Mouse (Mus musculus) kidney, postnatal 4 days (tissue): ENCODE data around the gene Dennd5b.
"Not testable (repeated sequence)": the region's sequence is repeated elsewhere in the genome, so short reads cannot be mapped to it uniquely, and the experiment has no call there.

Experiments used
- DNase-seq, 2 experiments: peaks; one replicate each; pipeline ENCODE4 v3.0.0; 2021; ENCODE audit warnings: mixed read lengths in 2 of 2

Dennd5b gene

DNA sequence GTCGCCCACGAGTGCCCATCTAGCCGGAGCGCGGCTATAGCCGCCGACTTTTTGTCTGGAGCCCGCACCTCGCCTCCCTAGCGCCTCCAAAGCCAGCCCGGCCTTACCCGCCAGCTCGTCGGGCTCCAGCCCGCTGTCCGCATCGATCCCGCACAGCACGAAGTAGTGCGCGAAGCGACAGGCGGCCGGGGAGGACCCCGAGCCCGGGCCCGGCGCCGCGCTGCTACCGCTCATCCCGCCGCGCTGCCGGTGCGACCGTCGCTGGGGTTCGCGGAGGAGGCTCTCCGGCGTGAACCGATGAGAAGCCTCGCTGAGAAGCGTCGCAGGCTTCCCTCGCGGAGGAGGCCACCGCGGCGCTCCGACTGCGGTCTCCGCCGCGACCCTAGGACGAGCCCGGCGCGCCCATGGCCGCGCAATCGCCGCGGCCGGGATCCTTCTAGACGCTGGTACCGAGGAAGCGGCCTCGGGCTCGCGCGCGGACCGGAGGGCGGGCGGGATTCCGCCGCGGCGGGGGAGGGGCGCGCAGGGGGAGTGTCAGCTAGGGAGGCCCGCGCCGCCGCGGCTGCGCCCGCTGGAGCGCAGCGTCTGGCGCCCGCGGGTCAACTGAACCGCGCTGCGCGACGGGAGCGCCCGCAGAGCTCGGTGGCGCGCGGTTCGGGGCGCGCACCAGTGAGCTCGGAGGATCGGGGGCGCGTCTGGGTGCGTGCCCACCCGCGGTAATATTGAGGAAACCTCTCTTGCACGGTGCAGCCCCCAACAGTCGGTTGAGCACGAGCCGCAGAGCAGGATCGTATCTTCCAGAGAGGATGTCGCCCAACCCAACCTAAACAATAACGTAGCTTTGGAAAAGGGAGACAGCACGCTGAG is at the start of gene Dennd5b:
Gene Dennd5b (minus strand): TSS at position 605 of the 867 bp plus-strand sequence.
- peak; percentile 87 to 92 for DNase-seq

DNA sequence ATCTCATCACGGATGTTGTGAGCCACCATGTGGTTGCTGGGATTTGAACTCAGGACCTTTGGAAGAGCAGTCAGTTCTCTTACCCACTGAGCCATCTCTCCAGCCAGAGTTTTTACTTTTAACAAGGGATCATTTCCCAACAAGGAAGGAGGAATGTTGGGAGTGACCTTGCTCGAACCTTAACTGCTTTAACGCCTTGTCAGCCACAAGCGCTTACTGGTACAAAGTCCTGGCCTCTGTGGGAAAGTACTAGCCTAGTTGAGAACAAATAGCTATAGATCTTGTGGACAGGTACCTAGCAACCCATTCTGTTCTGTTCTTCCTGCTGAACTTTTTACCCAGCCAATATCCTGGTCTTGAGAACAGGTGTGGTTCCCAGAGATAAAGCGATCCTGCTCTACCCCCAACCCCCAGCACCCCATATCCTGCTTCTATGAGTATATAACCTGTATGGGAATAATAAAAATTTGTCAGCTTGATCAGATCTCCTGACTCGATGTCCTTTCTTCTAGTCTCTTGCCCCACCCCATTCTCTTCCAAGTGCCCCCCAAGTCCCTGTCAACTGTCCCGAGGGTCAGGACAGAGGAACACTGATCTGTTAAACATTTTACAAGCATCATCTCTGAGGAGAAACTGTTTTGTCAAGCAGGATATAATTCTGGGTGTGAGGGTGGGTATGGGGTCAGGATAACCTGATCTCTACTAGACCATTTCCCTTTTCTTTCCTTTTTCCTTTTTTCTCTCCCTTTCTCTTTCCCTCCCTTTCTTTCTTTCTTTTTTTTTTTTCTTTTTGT is 47.2 kb upstream of the Dennd5b start:
- peak in 1 of 2 experiments; percentile 12 for DNase-seq

DNA sequence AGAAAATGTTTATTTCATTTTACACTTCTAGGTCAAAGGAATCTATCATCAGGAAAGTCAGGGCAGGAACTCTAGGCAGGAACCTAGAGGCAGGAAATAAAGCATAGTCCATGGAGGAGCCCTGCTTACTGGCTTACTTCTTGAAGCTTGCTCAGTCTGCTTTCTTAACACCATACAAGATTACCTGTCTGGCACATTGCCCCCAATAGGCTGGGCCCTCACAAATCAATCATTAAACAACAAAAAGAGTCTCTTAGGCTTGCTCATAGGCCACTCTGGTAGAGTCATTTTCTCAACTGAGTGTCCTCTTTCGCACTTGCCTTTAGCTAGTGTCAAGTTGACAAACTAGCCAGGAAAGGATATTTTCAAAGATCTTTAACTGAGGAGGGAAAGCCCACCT is 43.7 kb upstream of the Dennd5b start:
- DNase-seq = no peak

DNA sequence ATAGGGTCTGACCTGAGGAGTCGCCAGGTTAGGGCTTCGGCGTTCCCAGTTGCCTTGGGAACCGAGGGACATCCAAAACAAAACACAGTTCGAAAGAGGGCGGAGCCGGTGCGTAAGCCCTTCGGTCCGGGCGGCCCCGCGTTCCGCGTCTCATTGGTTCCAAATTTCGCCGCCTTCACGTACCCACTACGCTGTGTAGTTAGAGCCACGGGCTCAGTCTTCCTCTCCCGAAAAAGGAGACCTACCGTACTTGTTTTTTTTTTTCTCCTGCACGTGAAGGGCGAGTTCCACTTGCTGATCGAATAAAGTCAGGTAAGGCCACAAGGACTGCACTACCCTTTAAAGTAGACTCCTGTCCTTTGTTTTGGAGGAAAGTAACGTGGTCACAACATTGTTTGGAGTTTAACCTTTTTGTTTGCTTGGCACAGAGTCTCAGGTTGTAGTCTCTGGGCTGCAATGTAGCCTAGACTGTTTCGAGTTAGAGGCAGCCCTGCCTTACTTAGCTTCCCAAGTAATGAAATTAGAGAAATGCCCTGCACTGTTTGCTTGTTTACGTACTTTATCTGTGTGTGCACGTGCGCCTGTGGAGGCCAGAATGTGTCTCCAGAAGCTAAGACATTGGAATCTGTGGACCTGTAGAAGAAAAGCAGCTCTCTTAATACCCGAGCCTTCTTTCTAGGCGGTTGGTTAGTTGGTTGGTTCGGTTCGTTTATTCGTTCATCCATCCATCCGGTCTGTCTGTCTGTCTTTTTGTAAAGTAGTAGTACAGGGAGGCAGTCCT is 40.1 kb upstream of the Dennd5b start:
- DNase-seq = peak; percentile 86 to 91

DNA sequence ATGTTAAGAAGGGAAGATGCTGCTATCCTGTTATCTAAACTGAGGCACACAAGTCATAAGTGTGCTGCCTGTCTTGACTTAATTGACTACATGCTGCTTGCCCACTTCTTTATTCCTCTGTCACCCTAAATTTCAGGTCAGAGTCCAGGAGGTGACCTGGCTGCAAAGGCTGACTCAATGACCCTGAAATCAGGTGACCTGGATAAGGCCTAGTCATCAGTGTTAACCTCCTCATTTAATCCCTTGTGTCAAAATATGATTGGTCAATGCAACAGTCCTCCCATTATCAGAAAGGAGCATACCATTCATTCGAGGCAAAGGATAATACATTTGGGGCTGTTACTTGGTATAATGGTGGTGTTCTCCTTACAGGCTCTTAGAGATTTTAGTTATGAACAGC is 38.0 kb upstream of the Dennd5b start, which contains the start of gene Etfbkmt:
Gene Etfbkmt (plus strand): TSS at position 379 of the 400 bp plus-strand sequence.
- DNase-seq = no peak

DNA sequence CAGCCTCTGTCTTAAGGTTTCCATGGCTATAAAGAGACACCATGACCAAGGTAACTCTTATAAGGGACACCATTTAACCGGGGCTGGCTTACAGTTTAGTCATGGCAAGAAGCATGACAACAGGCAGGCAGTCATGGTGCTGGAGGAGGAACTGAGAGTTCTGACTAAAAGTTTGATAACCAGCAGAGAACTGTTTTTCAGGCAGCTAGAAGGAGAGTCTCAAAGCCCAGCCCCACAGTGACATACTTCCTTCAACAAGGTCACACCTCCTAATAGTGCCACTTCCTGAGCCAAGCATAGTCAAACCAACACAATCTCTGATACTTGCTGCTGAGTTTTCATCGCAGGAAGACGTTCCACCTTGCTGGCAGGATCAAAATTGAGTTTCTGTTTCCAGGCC is 37.5 kb upstream of the Dennd5b start:
- no peak for DNase-seq

DNA sequence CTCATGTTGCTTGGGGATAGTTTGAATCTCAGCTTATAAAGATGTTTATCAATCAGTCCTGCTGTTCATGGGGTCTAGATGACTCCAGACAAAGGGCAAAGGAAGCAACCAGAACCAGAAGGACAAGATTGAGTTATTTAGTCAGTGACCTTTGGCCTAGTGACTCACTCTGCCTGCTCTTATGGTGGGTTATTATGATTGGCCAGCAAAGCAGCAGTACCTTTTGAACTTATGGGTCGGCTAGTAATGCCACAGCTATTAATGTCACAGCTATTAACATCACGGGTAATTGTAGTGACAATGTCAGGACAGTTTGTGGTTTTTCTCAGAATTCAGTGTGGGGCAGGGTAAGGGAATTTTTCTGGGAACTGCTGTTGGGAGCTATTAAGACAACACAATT is 36.5 kb upstream of the Dennd5b start:
- DNase-seq = no peak

DNA sequence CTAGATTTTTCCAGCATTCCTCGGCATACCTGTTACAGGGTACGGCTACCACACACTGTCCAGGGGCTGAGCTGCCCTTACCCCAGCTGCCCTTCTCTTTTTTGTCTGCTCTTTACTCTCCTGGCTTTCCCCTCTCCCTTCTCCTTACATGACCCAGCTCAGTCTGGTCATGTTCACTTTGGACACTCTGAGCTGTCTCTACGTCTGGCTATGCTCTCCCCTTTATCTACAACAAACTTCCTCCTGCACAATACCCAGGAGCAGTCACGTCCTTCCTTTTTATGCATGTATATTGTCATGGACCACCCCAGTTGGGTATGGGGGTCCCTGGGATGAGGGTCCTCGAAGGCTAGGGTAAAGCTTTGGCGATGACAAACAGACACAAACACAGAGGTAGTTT is 34.2 kb upstream of the Dennd5b start:
- no peak for DNase-seq

DNA sequence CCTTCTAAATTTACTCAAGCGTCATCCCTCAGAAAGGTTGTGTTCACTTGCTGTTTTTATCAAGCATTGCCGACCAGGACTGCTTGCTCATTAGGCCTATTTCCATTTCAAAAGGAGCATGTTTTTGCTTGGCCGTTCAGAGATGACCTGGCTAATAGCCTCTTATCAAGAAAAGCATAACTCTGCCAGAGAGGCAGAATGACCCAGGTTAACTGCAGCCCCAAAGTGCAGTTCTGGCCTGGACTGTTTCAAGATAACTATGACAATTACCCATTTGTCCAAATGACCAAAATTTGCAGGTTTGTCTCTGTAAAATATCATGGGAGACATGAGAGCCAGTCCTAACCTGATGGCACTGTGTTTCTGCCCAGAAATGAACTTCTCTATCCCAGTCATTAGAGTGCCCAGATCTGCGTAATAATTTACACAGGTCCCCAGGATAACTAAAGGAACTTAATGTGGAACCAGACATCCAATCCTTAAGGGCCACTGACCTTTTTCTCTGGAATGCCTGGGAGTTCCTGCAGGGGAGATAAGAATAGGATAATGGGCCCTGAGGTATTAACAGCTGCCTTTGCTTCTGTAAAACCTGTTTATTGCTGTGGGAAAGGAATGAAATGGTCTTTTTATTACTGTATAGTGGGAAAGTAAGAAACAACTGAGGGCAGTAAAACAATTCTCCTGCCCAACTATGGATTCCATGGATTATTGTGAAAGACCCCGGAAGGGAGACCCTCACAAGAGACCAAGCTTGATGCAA is 33.1 kb upstream of the Dennd5b start:
- no peak for DNase-seq

DNA sequence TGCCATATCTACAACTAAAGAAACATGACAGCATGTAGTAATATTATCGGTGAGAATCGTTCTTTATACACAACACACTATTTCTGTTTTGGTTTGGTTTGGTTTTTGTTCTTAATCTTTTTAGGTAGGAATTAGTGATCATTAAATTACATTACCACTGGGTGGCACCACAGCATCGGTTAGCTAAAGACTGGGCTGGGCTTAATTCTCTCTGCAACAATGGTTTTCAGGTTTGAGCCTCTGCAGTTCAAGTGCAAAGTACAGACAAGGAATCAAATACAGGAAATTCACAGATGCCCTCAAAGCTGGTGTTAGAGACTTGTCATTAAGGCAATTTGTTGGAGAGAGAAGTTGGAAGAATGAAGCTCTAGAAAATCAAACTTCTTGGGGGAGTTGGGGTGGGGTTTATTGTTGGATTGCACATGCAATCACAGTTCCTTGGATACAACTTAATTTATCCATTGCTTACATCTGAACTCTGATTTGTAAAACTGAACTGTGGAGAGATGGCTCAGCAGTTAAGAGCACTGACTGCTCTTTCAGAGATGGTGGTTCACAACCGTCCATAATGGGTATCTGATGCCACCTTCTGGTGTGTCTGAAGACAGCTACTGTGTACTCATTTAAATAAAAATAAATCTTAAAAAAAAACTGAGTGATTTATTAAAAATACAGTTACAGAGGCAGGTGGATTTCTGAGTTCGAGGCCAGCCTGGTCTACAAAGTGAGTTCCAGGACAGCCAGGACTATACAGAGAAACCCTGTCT is 31.0 kb upstream of the Dennd5b start:
- peak; percentile 39 to 55 for DNase-seq

DNA sequence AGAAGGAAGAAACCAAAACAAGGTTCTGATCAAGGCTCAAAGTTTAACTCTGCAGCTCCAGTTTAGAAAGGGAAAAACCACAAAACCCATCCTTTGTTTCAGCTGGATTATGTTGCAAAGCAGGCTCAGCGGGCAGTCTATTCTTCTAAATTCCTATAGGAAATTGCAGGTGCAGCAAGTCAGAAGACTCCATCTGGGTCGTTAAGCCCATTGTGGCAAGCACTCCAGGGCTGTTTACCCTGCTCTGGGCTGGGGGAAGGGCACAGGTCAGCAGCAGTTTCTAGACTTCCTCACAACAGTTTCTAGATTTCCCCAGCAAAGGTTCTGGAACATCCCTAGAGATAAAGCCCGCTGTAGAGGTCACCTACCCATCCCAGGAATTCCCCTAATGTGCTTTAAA is 29.6 kb upstream of the Dennd5b start:
- DNase-seq = no peak

DNA sequence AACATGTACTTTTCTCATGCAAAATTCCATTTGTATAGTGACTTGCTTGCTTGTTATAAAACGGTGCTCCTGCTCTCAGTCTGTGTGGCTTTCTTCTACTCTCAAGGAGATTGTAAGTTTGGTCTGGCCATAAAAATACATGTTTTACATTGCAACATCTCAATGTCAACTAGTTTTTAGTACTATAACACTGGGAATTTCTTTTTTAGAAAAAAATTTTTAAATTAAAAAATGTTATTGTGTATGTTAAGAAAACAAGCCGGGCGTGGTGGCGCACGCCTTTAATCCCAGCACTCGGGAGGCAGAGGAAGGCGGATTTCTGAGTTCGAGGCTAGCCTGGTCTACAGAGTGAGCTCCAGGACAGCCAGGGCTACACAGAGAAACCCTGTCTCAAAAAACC is 28.4 kb upstream of the Dennd5b start, which contains the start of gene Gm10203:
Gene Gm10203 (plus strand): TSS at position 301 of the 400 bp plus-strand sequence.
- DNase-seq = not testable (repeated sequence)

DNA sequence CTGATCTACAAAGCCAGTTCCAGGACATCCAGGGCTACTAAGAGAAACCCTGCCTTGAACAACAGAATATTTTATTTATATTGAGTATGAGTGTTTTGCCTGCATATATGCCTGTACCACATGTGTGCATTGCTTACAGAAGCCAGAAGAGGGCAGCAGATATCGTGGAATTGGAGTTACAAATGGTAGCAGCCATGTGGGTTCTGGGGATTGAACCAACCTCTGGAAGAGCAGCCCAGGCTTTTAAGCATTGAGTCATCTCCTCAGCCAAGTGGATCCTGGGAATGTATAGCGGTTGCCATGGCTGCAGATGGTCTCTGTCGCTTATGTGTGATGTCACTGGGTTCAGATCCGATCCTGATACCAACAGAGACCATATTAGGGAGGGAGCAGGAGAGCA is 25.2 kb upstream of the Dennd5b start:
- peak; percentile 49 to 61 for DNase-seq

DNA sequence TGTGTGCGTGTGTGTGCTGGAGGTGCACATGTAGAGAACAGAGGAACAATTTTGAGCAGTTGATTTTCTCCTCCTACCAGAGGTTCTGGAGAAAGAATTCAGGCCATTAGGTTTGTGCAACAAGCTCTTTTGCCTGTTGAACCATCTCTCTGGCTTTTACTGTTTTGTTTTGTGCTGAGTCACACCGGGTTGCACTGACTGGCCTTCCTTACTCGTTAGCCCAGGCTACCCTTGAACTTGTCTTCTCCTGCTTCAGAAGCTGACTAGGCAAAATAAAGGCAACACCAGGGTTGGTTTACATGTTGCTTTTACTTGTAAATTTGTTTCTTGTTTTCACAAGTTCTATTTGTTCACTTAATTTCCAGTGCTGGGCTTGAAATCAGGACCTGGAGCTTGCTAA is 21.6 kb upstream of the Dennd5b start:
- DNase-seq = no peak

DNA sequence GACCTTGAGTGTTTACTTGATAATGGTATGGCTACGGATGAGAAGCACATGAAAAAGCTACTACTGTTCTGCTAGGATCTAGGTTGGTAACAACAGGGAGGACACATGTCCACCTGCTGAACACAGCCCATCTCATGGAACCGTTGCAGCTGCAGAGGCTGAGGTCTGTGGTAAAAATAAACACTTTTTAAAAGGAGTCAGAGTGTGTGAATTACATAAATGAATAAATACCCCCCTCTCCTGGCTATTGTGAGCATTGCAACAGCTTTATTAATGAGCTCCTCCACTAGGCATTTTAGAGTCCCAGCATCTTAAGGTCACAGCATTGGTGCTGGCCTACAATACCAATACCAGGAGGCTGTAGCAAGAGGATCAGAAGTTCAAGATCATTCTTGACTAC is 18.4 kb upstream of the Dennd5b start:
- peak; percentile 13 to 43 for DNase-seq

DNA sequence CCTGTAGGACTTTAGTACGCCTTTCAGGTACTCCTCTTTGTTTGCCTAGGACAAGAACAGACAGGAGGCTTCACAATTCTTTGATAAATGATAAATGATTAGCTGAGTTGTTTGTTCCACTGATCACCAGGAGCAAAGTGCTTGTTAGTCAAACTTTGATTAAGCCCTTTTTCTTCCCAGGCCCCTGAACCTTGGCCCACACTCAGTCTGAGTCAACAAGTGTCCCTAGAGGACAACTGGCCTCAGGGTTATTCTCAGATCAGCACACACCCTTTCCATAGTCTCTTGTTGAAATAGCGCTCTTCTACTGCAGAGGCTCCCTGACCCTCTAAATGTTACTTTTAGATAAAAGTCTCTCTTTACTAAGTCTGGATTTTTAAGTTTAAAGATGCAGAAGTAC is 17.5 kb upstream of the Dennd5b start:
- peak; percentile 15 to 39 for DNase-seq

DNA sequence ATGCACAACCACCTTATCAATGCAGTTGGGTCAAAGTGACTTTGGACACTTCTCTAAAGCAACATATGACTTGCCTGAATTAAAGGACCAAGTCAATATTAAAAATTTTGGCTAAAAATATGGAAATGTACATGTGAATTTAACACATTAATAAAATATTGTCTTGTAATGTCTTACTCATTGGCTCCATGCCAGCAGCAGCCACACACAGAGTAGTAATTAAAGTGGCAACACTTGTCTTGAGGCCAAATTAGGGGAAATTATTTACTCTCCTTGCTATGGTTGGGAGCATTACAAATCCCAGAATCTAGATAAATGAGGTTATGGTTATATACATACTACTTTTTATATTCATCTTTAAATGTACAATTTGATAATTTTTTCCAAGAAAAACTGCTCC is 15.5 kb upstream of the Dennd5b start:
- DNase-seq = no peak

DNA sequence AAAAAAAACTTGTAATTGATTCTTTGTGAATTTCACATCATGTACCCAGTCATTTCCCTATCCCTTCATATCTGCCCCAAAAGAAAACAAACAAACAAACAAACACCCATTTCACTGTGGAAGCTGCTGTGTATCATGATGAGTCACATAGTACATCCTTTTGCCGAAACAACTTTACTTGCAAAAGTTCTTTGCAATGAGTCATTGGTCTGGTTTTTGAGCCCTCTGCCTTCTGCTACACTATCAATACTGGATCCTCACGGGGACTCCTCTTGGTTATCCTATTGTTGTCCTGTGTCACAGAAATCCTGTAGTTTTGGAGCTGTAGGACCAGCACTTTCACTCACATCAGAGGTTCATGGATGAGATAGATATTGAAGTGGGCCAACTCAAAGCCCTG is 7.4 kb upstream of the Dennd5b start:
- DNase-seq = no peak

DNA sequence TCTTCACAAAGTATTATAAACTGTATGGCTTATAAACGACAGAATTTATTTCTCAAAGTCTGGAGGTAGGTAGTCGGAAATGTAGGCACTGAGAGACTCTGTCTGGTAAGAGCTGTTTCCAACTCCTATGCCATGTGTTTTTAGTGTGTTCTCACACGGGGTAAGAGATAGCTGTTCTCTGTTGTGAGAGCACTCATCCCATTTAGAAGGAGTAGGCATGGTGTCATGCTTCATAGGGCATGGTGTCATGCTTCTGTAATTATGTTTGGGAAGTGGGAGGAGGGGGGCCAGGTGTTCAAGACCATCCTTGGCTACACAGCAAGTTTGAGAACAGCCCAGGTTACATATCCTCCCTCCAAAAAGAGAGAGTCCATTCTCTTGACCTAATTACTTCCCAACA is 6.1 kb upstream of the Dennd5b start:
- DNase-seq = no peak

DNA sequence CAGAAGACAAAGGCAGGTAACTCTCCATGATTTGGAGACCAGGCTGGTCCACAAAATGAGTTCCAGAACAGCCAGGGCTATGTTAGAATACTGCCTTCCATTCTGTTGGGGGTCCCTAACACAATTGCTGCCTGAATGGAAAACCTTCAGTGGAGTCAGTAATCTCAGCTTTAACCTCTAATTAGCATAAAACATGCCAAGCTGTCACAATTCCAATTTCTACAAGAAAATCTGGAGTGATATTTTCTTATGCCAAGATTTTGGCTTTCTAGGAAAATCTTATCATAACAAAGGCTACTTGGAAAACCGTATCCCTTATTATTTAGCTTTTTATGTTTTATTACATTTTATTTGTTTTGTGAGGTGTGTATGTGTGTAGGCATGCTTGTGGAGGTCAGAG is 2.0 kb upstream of the Dennd5b start:
- no peak for DNase-seq

DNA sequence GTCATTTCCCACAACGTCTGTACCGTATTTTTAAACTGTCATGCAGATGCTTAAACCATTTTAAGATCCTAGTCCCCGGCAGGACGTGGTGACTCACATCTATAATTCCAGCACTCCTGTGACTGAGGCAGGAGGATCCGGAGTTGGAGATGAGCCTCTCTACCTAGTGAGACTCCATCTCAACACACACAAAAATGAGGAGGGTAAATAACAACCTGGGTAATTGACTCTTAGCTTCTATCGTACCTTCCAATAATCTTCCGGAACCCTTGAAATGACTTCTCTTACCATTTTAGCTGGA is 413 bp upstream of the Dennd5b start:
- DNase-seq = no peak
